Mouse (Mus musculus) spleen, postnatal 10 days (tissue): ENCODE measurements around the gene Urah.

Source experiments
- DNase-seq, 2 experiments: peaks; one replicate each; pipeline ENCODE4 v3.0.0; 2021 to 2022; ENCODE audit warnings: low spot score in 2 of 2

The Urah gene

GRCm38 (mm10) chr7:140874224-140874623 lies 39.4 kb downstream of the Urah start:
- DNase-seq: no peak

- DNase-seq: no peak
Observed at GRCm38 (mm10) chr7:140877364-140877763, 42.5 kb downstream of the Urah start.

DNA sequence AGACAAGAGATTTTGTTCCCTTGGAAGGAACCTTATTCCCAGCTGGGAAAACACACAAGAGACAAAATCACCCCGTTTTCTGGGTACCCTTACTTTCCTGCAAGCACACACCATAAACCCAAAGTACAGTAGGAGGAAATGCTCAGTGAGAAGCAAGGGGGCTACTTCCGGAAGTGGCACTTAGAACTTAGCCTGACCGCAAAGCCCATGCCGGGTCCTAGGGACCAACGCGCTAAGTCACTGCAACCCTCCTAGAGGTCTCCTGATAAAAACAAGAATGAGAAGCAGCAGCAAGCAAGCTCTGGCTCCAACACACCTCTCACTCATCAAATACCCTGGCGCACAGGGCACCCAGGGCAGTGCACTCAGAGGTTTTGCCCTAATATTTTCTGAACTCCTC lies 44.5 kb downstream of the Urah start:
- no peak for DNase-seq

DNA sequence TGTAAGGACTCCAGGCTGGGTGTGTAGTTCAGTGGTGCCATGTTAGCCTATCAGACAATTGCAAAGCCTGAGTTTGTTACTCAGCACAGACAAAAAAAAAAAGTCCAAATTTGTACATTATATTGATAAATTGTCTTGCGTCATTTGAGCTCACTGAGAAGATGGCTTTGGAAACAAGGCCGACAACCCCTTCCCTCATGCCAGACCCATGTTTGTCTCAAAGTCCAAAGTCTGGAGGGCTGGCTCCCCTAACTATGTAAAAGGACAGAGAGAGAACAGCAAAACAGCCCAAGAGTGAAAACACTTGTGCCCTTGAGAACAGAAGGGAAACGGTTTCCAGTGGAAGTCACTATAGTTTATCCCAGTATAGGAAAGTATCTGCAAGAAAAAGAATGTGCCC lies 45.6 kb downstream of the Urah start:
- no peak for DNase-seq

GRCm38 (mm10) chr7:140880865-140881515 lies 46.2 kb downstream of the Urah start:
- DNase-seq: no peak

DNA sequence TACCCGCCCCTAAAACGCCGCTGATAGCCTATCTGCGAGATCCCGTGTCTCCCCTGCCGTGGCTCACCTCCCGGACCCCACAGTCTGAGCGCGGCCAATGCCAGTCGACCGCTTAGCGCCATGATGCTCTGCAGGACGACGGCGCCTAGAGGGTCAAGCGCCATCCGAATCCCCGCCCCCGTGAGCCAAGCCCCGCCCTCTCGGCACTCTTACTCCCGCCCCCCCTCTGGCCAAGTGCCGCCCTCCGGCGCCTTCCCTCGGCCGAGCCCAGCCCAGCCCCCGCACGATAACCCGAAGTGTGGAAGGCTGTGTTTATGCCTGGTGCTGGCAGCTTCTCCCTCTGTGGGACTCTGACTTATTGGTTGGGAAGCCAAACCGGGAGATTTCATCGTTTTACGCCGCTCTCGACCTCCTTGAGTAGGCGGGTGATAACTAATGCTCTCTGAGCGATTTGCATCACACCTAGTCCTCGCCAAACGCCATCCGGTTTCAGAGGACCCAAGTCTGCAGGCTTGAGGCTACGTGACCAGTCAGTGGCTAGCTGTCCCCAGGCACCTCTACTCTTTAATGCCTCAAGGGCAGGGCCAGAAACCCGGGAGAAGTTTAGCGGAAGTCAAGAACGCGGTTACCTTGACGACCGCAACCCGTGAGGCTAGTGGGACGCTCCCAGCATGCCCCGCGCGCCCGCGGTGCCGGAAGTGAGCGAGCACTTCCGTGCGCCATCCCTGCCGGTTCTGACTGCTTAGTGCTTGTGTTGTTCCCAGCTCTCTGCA lies 47.1 kb downstream of the Urah start, which contains the start of the genes Psmd13 and Sirt3:
Psmd13 (plus strand) TSS at position 273 of the 773 bp plus-strand sequence.
Sirt3 (minus strand) TSS at position 614 of the 773 bp plus-strand sequence.
- DNase-seq: peak; percentile 95 to 98

GRCm38 (mm10) chr7:140882469-140882803 lies 47.6 kb downstream of the Urah start:
- DNase-seq: no peak
